Mouse (Mus musculus) urinary bladder, postnatal 36 days (tissue): ENCODE data around the gene Wasf1.

Source experiments
- DNase-seq, 2 experiments: peaks; one replicate each; pipeline ENCODE4 v3.0.0; 2022; ENCODE audit warnings: low spot score in 2 of 2, mixed read lengths in 1 of 2

The Wasf1 gene

GRCm38 (mm10) chr10:40971256-40971655, 88.0 kb downstream of the Wasf1 start:
- DNase-seq: no peak

GRCm38 (mm10) chr10:40983761-40984160, 100.5 kb downstream of the Wasf1 start:
- DNase-seq: no peak

- DNase-seq: no peak
Measured at GRCm38 (mm10) chr10:40984600-40984999, 101.3 kb downstream of the Wasf1 start.

GRCm38 (mm10) chr10:40985350-40985749, 102.1 kb downstream of the Wasf1 start:
- DNase-seq: no peak
